ENCODE assay signal across 27 mouse cellular contexts in genomic region chr11:89969131-89969530, GRCm38 (mm10).
"Had no signal": no experiment of that assay in that cellular context is flagged by ENCODE, and none has a peak within 500 bp of the region (broad histone marks: within the 10 kb centered on the region; RNA-seq: fewer than 3 reads in every experiment).

No protein-coding gene starts in this region.

- ATAC-seq: forebrain, embryonic 13.5 days; forebrain, embryonic 14.5 days; forebrain, embryonic 15.5 days; forebrain, embryonic 16.5 days; forebrain, postnatal 0 days had no signal

- H3K27me3 ChIP-seq: embryonic facial prominence, embryonic 12.5 days; embryonic facial prominence, embryonic 13.5 days; embryonic facial prominence, embryonic 15.5 days; forebrain, embryonic 13.5 days; forebrain, embryonic 15.5 days had no signal

- H3K9me3 ChIP-seq: embryonic facial prominence, embryonic 10.5 days; embryonic facial prominence, embryonic 12.5 days; embryonic facial prominence, embryonic 13.5 days; embryonic facial prominence, embryonic 15.5 days; forebrain, embryonic 10.5 days; forebrain, embryonic 12.5 days; forebrain, embryonic 13.5 days; forebrain, embryonic 15.5 days had no signal

- H3K4me2 ChIP-seq: embryonic facial prominence, embryonic 12.5 days; embryonic facial prominence, embryonic 13.5 days; embryonic facial prominence, embryonic 15.5 days; forebrain, embryonic 12.5 days; forebrain, embryonic 13.5 days; forebrain, embryonic 15.5 days had no signal

- H3K9ac ChIP-seq: embryonic facial prominence, embryonic 12.5 days; embryonic facial prominence, embryonic 13.5 days; embryonic facial prominence, embryonic 15.5 days; forebrain, embryonic 12.5 days; forebrain, embryonic 13.5 days; forebrain, embryonic 15.5 days; forebrain, postnatal 0 days had no signal

- H3K4me3 ChIP-seq: embryonic facial prominence, embryonic 10.5 days; embryonic facial prominence, embryonic 12.5 days; embryonic facial prominence, embryonic 13.5 days; embryonic facial prominence, embryonic 15.5 days; erythroblast, embryonic 14.5 days; forebrain, embryonic 10.5 days; forebrain, embryonic 12.5 days; forebrain, embryonic 13.5 days; forebrain, embryonic 15.5 days; gastrocnemius, adult 2 months; heart, adult 2 months had no signal

- H3K27ac ChIP-seq: embryonic facial prominence, embryonic 10.5 days; embryonic facial prominence, embryonic 12.5 days; embryonic facial prominence, embryonic 13.5 days; embryonic facial prominence, embryonic 15.5 days; forebrain, embryonic 10.5 days; forebrain, embryonic 12.5 days; forebrain, embryonic 13.5 days; forebrain, embryonic 15.5 days; gastrocnemius, adult 2 months; heart, adult 2 months had no signal

- H3K4me1 ChIP-seq: embryonic facial prominence, embryonic 10.5 days; embryonic facial prominence, embryonic 12.5 days; embryonic facial prominence, embryonic 13.5 days; embryonic facial prominence, embryonic 15.5 days had no signal

- H3K36me3 ChIP-seq: embryonic facial prominence, embryonic 10.5 days; embryonic facial prominence, embryonic 12.5 days; embryonic facial prominence, embryonic 13.5 days; embryonic facial prominence, embryonic 15.5 days; forebrain, embryonic 10.5 days; forebrain, embryonic 12.5 days; forebrain, embryonic 15.5 days had no signal

- DNase-seq: cerebellum, adult 2 months; cerebellum, adult 8-10 months; cerebellum, adult 9-10 months; cerebellum, adult 9-11 months; cerebellum, postnatal 10 days; cerebellum, postnatal 14 days; cerebellum, postnatal 25 days; cerebellum, postnatal 36 days; embryo, embryonic 11 days; forebrain, postnatal 0 days; gastrocnemius, adult 2 months; gastrocnemius, postnatal 10 days; gastrocnemius, postnatal 14 days; gastrocnemius, postnatal 25 days; gastrocnemius, postnatal 36 days; heart, adult 2 months had no signal
